Mouse (Mus musculus) lung, embryonic 15.5 days (tissue): Measurements from ENCODE around the gene Wdr53. TPM values are rescaled to one million over a fixed set of nuclear protein-coding genes. Genes with fewer than 3 reads are reported as not detected.
"Not testable (repeated sequence)": the region's sequence is repeated elsewhere in the genome, so short reads cannot be mapped to it uniquely, and the experiment has no call there.

Experiments used
- ATAC-seq: fragments of 200-750 bp; cut with Nextera tagmentation; 2 replicates; pipeline ENCODE4 v1.8.0; 2017; ENCODE audit warnings: moderate number of reproducible peaks, borderline replicate concordance; ENCODE audit not compliant: low FRiP score, low TSS enrichment; ENCODE audit errors: extremely low read depth
- H3K27ac ChIP-seq: fragments of 300-500 bp; sonication (generic); 2 replicates; pipeline ENCODE4 v1.5.1; 2015; ENCODE audit warnings: moderate library complexity, mild to moderate bottlenecking, inconsistent platforms
- H3K27me3 ChIP-seq: fragments of 300-500 bp; sonication (generic); 2 replicates; pipeline ENCODE4 v1.6.1; 2015; ENCODE audit warnings: inconsistent platforms
- H3K36me3 ChIP-seq: fragments of 300-500 bp; sonication (generic); 2 replicates; pipeline ENCODE4 v1.6.1; 2015; ENCODE audit warnings: inconsistent platforms
- H3K4me1 ChIP-seq: fragments of 300-500 bp; sonication (generic); 2 replicates; pipeline ENCODE4 v1.6.1; 2015; ENCODE audit warnings: inconsistent platforms
- H3K4me2 ChIP-seq: fragments of 300-500 bp; sonication (generic); 2 replicates; pipeline ENCODE4 v1.6.1; 2015; ENCODE audit warnings: inconsistent platforms, mild to moderate bottlenecking, moderate library complexity
- H3K4me3 ChIP-seq: fragments of 300-500 bp; sonication (generic); 2 replicates; pipeline ENCODE4 v1.5.1; 2015; ENCODE audit warnings: mild to moderate bottlenecking, inconsistent platforms
- H3K9ac ChIP-seq: fragments of 300-500 bp; sonication (generic); 2 replicates; pipeline ENCODE4 v1.6.1; 2015; ENCODE audit warnings: inconsistent platforms
- H3K9me3 ChIP-seq: fragments of 300-500 bp; sonication (generic); 2 replicates; pipeline ENCODE4 v1.6.1; 2016; ENCODE audit warnings: inconsistent platforms
- WGBS: fragments of 180-500 bp; shearing (Covaris S2); methylation state at CpG from one replicate; pipeline ENCODE4 v1.1.7; 2015; 5-methylcytosine and 5-hydroxymethylcytosine counted together
- polyA plus RNA-seq: library from polyadenylated mRNA; unstranded; fragments of >200 nt; fragmentation: Nextera tagmentation; extraction: Ambion mirVana; gene quantifications from 2 replicates; pipeline ENCODE4 v1.2.1, GENCODE M21; 2015

Gene Wdr53
- 19.5 TPM in 2 replicates for polyA plus RNA-seq

DNA sequence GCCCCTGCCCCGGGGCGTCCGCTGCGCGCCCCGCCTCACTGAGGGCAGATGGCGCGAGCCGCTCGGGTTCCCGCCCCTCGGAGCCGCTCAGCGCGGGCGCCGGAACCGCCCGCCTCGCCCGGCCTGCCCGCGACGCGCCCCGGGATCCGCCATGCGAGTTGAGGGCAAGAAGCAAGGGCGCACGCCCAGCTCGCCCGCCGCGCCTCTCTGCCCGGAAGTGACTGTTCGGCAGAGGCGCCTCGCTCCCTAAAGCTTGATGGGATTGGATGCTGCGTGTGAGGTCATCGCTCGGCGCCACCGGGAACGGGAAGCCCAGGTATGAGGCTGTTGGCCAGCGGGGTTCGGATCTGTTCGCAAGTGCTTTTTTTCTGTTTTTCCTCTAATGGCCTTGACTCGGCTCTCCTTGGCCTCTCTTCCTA lies at the start of gene Wdr53, which contains the start of gene Fbxo45:
Gene Wdr53, plus strand, starts transcription at position 276 of the 419 bp plus-strand sequence.
Gene Fbxo45, minus strand, starts transcription at position 207 of the 419 bp plus-strand sequence.
- peaks cover 3% of the 10 kb centered on the region; the same call in 1 of the 2 replicates for H3K36me3 ChIP-seq
- H3K27ac ChIP-seq: peak within 1 kb of the TSS; percentile 97
- peak within 1 kb of the TSS; percentile 90 for H3K4me3 ChIP-seq
- no peaks in the 10 kb centered on the region for H3K9me3 ChIP-seq
- under 1% methylated on average over 48 of the region's 48 CpGs for WGBS
- no peaks in the 10 kb centered on the region for H3K27me3 ChIP-seq
- peak; percentile 98 for ATAC-seq
- H3K9ac ChIP-seq: peak within 1 kb of the TSS; percentile 94
- peak within 1 kb of the TSS; percentile 61 for H3K4me2 ChIP-seq
- H3K4me1 ChIP-seq: peaks cover 26% of the 10 kb centered on the region

DNA sequence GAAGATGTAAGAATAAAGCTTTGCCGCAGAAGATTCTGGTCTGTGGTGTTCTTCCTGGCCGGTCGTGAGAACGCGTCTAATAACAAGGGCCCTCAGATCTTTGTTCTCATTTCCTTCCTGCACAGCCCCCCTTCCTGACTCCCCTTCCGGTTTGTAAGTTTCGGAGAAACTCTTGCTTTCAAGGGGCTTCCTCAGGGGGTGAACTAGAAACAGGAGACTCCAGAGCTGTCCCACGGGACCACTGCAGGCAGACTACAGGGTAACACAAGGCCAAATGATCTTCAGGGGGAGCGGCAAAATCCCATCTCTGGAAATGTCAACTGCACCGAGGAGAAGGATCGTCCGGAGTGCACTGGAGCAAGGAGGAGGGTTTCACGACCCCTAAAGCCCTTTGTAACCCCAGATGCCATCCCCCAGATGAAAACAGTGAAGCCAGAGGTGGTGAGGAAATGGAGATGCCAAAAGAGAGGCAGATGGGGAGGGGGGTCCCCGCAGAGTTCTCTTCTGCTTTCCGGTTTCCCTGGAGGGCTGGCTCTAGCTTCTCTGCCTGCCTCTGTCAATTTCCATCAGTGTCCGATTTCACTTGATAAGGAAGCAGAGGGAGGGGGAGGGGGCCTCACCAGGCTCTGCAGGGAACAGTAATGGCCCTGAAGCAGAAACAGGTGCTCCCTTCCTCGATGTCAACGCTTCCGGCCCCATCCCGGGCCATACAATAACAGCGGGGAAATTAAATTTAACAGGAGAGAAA lies 46.6 kb upstream of the Wdr53 start:
- H3K9me3 ChIP-seq: no peaks in the 10 kb centered on the region
- H3K36me3 ChIP-seq: no peaks in the 10 kb centered on the region
- peak overlapping the region; percentile 33 for H3K4me3 ChIP-seq
- peak overlapping the region; percentile 85 for H3K27ac ChIP-seq
- no peaks in the 10 kb centered on the region for H3K4me1 ChIP-seq
- peak; percentile 65 for ATAC-seq
- 45% methylated on average over 21 of the region's 21 CpGs for WGBS
- no peak overlapping the region for H3K9ac ChIP-seq
- peak overlapping the region; percentile 34 for H3K4me2 ChIP-seq
- H3K27me3 ChIP-seq: no peaks in the 10 kb centered on the region

DNA sequence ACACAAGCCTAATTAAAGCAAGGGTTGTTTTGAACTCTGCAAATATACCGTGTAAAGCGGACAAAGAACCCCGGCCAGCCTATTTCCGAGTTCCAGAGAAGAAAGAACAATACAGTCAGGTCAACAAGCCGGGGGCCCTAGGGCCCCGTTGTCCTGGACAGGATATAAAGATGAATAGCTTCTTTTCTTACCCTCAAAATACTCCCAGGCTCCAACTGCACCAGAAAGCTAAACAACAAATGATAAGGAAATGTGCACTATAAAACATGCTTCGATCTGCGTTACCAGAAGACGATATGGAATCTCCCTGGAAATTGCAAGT lies 46.1 kb upstream of the Wdr53 start:
- Histone ChIP-seq H3K4me3 (peak overlapping the region; percentile 33), H3K4me2 (peak overlapping the region; percentile 34), H3K9me3 (no peaks in the 10 kb centered on the region), H3K27ac (peak overlapping the region; percentile 85), H3K27me3 (no peaks in the 10 kb centered on the region), H3K9ac (no peak overlapping the region), H3K36me3 (no peaks in the 10 kb centered on the region), H3K4me1 (no peaks in the 10 kb centered on the region)
- WGBS: 55% methylated on average over 9 of the region's 9 CpGs
- peak; percentile 39 for ATAC-seq

DNA sequence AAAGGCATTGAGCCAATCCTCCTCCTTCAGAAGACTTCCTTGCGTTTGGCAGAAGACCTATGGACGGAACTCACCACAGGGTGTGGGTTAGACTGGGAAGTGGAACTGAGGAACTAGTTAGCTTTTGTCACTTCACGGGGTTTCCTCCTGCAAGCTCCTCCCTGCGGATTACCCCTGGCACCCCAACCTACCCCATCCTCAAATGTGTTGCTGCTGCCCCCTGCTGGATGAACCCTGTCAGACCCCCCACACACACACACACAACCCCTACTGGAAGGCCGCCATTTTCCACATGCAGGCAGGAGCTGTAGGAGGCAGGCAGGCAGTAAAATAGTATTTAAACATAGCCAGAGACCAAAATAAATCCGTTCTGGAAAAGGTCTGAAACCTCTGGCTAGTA lies 44.3 kb upstream of the Wdr53 start:
- no peak overlapping the region for H3K9ac ChIP-seq
- H3K4me3 ChIP-seq: no peak overlapping the region
- no peak for ATAC-seq
- no peaks in the 10 kb centered on the region for H3K9me3 ChIP-seq
- H3K27ac ChIP-seq: no peak overlapping the region
- H3K36me3 ChIP-seq: no peaks in the 10 kb centered on the region
- H3K4me2 ChIP-seq: no peak overlapping the region
- H3K27me3 ChIP-seq: no peaks in the 10 kb centered on the region
- 80% methylated on average over 6 of the region's 6 CpGs for WGBS
- H3K4me1 ChIP-seq: no peaks in the 10 kb centered on the region

DNA sequence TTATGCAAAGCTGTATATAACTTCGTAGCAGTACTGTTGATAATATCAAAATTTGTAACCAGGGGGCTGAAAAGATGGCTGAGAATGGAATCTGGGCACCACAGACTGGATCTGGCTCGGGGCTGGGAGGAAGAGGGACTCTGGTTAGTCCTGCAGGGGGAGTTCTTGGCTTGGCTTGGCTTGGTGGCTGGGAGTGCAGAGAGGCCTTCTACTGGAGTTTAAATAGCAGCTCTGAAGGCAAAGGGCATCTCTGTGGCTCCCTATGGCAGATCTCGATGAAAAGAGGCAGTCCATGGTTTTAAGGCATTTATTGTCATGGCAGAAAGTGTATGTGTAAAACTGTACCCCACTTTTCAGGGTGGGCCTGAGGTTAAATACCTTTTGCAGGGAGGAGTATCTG lies 42.1 kb upstream of the Wdr53 start:
- ATAC-seq: no peak
- H3K4me1 ChIP-seq: no peaks in the 10 kb centered on the region
- H3K9me3 ChIP-seq: no peaks in the 10 kb centered on the region; the same call in 1 of the 2 replicates
- H3K9ac ChIP-seq: no peak overlapping the region
- no peaks in the 10 kb centered on the region for H3K27me3 ChIP-seq
- no peaks in the 10 kb centered on the region for H3K36me3 ChIP-seq
- WGBS: 55% methylated on average over 3 of the region's 3 CpGs
- H3K4me2 ChIP-seq: no peak overlapping the region
- no peak overlapping the region for H3K27ac ChIP-seq
- no peak overlapping the region for H3K4me3 ChIP-seq

DNA sequence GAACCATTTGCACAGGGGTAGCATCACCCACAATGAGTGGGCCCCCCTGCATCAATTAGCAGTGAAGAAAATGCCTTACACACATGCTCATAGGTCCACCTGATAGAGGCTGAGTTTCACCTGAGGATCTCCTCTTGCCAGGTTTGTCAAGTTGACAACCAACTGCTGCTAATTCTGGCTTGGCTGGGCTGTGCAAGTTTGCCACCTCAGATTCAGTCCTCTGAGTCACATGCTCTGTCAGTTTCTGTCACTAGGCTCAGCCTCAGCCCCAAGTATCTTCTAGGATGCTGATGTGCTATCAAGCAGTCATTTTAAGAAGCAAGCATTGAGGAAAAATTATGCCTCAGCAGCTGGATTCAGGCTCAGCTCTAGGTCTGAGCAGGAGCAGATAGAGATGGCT lies 32.9 kb upstream of the Wdr53 start:
- no peak overlapping the region for H3K4me2 ChIP-seq
- no peak overlapping the region for H3K4me3 ChIP-seq
- H3K27me3 ChIP-seq: no peaks in the 10 kb centered on the region
- no peak for ATAC-seq
- no peaks in the 10 kb centered on the region for H3K36me3 ChIP-seq
- no peaks in the 10 kb centered on the region for H3K4me1 ChIP-seq
- no peak overlapping the region for H3K9ac ChIP-seq
- H3K9me3 ChIP-seq: peaks cover 3% of the 10 kb centered on the region; the same call in 1 of the 2 replicates
- H3K27ac ChIP-seq: no peak overlapping the region

DNA sequence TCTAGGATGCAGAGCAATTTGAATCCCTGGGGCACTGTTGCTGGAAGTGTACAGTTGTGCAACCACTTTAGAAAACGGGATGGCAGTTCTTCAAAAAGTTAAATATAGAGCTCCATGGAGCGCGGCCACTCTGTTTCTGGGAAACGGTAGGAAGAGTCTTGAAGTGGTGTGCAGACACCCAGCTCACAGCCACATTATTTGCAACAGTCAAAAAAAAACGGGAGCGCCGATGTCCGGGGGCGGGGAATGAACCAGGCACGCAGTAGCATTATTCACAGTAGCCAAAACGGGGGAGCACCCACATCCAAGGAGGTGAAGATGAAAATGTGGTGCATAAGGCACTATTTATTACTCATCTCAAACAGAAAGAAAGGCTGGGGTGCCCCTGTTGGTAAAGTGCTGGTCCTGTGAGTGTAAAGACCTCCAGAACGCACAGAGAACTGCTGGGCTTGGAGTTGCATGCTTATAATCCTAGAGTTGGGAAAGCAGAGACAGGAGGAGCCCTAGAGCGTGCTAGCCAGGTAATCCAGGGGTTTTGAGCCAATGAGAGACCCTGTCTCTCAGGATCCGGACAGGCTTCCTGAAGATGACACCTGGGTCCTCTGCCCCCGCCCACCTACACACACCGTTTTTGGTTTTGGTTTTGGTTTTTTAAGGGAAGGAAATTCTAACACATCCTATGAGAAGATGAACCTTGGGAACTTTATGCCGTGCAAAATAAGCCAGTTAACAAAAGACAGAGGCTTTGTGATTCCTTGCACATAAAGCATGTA lies 32.0 kb upstream of the Wdr53 start:
- Histone ChIP-seq H3K27ac (no peak overlapping the region), H3K4me3 (no peak overlapping the region), H3K4me1 (no peaks in the 10 kb centered on the region), H3K4me2 (no peak overlapping the region), H3K9ac (no peak overlapping the region), H3K27me3 (no peaks in the 10 kb centered on the region), H3K36me3 (no peaks in the 10 kb centered on the region), H3K9me3 (0 out of 2 replicates have a peak, but pooled peaks cover 3% of the 10 kb centered on the region)
- ATAC-seq: no peak
- WGBS: 70% methylated on average over 17 of the region's 17 CpGs

DNA sequence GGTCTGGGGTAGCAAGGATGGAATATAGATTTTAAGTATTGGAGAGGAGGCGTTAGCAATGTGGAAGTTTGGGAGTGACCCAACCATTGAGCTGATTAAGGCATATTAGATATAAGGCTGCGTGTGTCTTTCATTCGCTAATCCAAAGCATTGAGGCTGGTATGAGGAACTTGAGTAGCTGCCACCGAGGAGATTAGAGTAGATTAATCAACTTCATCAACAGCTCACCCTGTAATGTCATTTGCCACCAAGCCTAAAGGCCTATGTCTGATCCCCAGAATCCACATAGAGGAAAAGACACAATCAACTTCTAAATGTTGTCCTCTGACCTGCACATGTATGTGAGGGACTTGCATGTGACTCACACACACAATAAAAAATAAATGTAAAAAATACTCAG lies 25.2 kb upstream of the Wdr53 start:
- Histone ChIP-seq H3K36me3 (no peaks in the 10 kb centered on the region), H3K4me2 (no peak overlapping the region), H3K9me3 (no peaks in the 10 kb centered on the region), H3K4me3 (no peak overlapping the region), H3K27ac (no peak overlapping the region), H3K4me1 (no peaks in the 10 kb centered on the region), H3K27me3 (no peaks in the 10 kb centered on the region), H3K9ac (no peak overlapping the region)
- WGBS: 70% methylated on average over 4 of the region's 4 CpGs
- no peak for ATAC-seq

DNA sequence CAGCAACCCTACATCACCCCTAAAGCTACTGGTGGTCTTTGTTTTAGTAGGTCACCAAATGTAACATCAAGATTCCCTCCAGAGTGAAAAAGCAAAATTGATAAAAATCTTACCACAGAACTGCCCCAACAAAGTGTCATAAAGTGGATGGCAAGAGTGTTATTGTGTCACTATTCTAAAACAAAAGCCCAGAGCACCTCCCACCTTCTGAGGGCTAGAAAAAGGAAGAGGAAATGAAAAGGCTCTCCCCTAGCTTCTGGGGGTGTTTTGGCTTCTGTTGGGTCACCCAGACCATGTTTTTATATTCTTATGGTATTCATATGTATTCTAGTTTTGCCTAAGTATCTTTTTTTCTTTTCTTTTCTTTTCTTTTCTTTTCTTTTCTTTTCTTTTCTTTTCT lies 24.6 kb upstream of the Wdr53 start:
- H3K27ac ChIP-seq: no peak overlapping the region
- H3K36me3 ChIP-seq: no peaks in the 10 kb centered on the region
- no peak overlapping the region for H3K9ac ChIP-seq
- no peaks in the 10 kb centered on the region for H3K4me1 ChIP-seq
- no peaks in the 10 kb centered on the region for H3K9me3 ChIP-seq
- no peak overlapping the region for H3K4me3 ChIP-seq
- no peak overlapping the region for H3K4me2 ChIP-seq
- no peaks in the 10 kb centered on the region for H3K27me3 ChIP-seq
- no peak for ATAC-seq

DNA sequence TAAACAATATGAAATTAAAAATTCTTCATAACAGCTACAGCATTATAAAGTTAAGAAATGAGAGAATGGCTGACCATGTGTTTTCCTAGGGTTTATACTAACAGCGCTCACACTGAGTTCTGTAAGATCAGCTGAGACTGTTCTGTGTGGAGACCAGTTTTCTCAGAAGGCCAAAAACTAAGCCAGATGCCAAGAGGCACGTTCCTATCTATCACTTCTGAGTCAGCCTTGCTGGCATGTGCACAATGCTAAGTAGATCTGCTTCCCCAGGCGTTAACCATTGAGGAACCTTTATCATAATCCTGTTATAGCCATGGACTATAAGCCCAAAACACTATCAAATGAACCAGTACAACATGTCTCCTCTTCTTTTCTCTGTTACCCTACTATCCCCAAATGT lies 15.0 kb upstream of the Wdr53 start:
- not testable (repeated sequence) for ATAC-seq

DNA sequence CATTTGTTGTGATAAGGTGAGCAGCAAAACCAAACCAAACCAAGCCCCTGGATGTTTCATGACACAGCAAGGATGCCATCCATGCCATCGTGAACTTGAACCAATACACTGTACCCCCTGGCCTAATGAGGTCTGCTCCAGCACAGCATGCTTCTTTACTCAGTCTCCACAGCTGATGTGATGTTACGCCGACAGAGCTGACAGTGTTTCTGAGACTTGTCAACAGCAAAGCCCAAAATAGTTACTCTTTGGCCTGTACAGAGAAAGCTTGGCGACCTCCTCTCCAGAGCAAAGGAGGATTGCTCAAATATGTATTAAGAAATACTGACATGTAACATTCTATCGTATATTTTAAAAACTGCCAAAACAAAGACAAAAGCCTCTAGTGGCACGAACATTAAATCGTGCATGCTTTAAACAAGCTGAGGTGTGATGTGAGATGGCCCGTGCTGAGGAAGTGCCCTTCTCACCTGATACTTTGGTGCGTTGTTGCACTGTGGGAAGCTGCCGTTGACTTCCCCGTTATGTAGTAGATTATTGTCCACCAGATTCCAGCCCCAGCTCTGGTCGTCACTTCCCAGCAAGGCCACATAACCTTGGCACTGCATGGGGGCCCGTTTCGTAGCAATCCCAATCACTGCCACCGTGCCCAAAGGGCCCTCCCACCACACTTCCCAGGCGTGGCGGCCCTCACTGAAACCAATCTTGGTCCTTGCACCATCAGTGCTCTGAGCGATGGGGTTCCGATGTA lies 8.9 kb upstream of the Wdr53 start:
- H3K36me3 ChIP-seq: peaks cover 24% of the 10 kb centered on the region
- H3K9ac ChIP-seq: no peak overlapping the region
- no peaks in the 10 kb centered on the region for H3K27me3 ChIP-seq
- 0 out of 2 replicates have a peak overlapping the region, but pooled peaks have one; percentile 15 for H3K27ac ChIP-seq
- 61% methylated on average over 19 of the region's 19 CpGs for WGBS
- 0 out of 2 replicates have a peak, but pooled peaks cover 2% of the 10 kb centered on the region for H3K4me1 ChIP-seq
- no peak overlapping the region for H3K4me2 ChIP-seq
- peak; percentile 39; the same call in 1 of the 2 replicates for ATAC-seq
- H3K9me3 ChIP-seq: no peaks in the 10 kb centered on the region
- H3K4me3 ChIP-seq: no peak overlapping the region

More for the DNA sequence above, 15.0 kb upstream of the Wdr53 start:
- not testable (repeated sequence) for H3K27me3 ChIP-seq, H3K4me1 ChIP-seq, H3K4me2 ChIP-seq, H3K27ac ChIP-seq, H3K4me3 ChIP-seq, H3K9ac ChIP-seq, H3K9me3 ChIP-seq
- peaks cover 25% of the 10 kb centered on the region for H3K36me3 ChIP-seq
- WGBS: 84% methylated on average over 3 of the region's 3 CpGs
